Mouse (Mus musculus) stomach, embryonic 14.5 days (tissue): Measurements from ENCODE around the gene Batf3. TPM values are rescaled to one million over a fixed set of nuclear protein-coding genes. Genes with fewer than 3 reads are reported as not detected.

Experiments used
- ATAC-seq: fragments of 200-750 bp; cut with Nextera tagmentation; 2 replicates; pipeline ENCODE4 v1.8.0; 2017; ENCODE audit warnings: low read depth, moderate TSS enrichment; ENCODE audit not compliant: insufficient number of reproducible peaks, insufficient read depth, low FRiP score
- H3K27ac ChIP-seq: fragments of 300-500 bp; sonication (generic); 2 replicates; pipeline ENCODE4 v1.5.1; 2014; ENCODE audit warnings: mild to moderate bottlenecking, low read length, moderate library complexity, mixed read lengths
- H3K27me3 ChIP-seq: fragments of 300-500 bp; sonication (generic); 2 replicates; pipeline ENCODE4 v1.6.1; 2014; ENCODE audit warnings: low read length, control low read depth, mixed read lengths; ENCODE audit not compliant: control insufficient read depth, insufficient read depth
- H3K36me3 ChIP-seq: fragments of 300-500 bp; sonication (generic); 2 replicates; pipeline ENCODE4 v1.6.1; 2014; ENCODE audit warnings: mild to moderate bottlenecking, control low read depth, low read length, moderate library complexity, mixed read lengths; ENCODE audit not compliant: control insufficient read depth, insufficient read depth
- H3K4me1 ChIP-seq: fragments of 300-500 bp; sonication (generic); 2 replicates; pipeline ENCODE4 v1.6.1; 2014; ENCODE audit warnings: low read length, control low read depth, mixed read lengths; ENCODE audit not compliant: control insufficient read depth, insufficient read depth
- H3K4me2 ChIP-seq: fragments of 300-500 bp; sonication (generic); replicated peaks from 2 replicates; pipeline ENCODE4 v1.6.1; 2014; ENCODE audit warnings: low read depth, low read length, control low read depth
- H3K4me3 ChIP-seq: fragments of 300-500 bp; sonication (generic); 2 replicates; pipeline ENCODE4 v1.5.1; 2014; ENCODE audit warnings: low read depth, low read length, control low read depth
- H3K9ac ChIP-seq: fragments of 300-500 bp; sonication (generic); replicated peaks from 2 replicates; pipeline ENCODE4 v1.6.1; 2014; ENCODE audit warnings: low read depth, mild to moderate bottlenecking, control low read depth, low read length, moderate library complexity, mixed read lengths
- H3K9me3 ChIP-seq: fragments of 300-500 bp; sonication (generic); 2 replicates; pipeline ENCODE4 v1.6.1; 2016; ENCODE audit warnings: low read depth, low read length, control low read depth; ENCODE audit not compliant: control insufficient read depth
- WGBS: fragments of 180-500 bp; shearing (Covaris S2); extraction: QIAGEN DNeasy Blood & Tissue Kit; methylation state at CpG from one replicate; pipeline ENCODE4 v1.1.7; 2014; 5-methylcytosine and 5-hydroxymethylcytosine counted together
- polyA plus RNA-seq: library from polyadenylated mRNA; unstranded; fragments of >200 nt; fragmentation: Nextera tagmentation; extraction: Ambion mirVana; gene quantifications from 2 replicates; pipeline ENCODE4 v1.2.1, GENCODE M21; 2014

The Batf3 gene
- polyA plus RNA-seq, result 13.4 and 13.6 TPM in 2 replicates

GRCm38 (mm10) chr1:191097802-191098747 lies at the start of gene Batf3:
Gene Batf3, plus strand, starts transcription at chr1:191097847.
- Histone ChIP-seq H3K27me3 (no peaks in the 10 kb centered on the region), H3K4me2 (peak within 1 kb of the TSS; percentile 97), H3K9me3 (no peaks in the 10 kb centered on the region), H3K4me3 (peak within 1 kb of the TSS; percentile 60), H3K27ac (peak within 1 kb of the TSS; percentile 28; the same call in 1 of the 2 replicates), H3K9ac (peak within 1 kb of the TSS; percentile 47), H3K36me3 (no peaks in the 10 kb centered on the region), H3K4me1 (peaks cover 8% of the 10 kb centered on the region; the same call in 1 of the 2 replicates)
- under 1% methylated on average over 70 of the region's 95 CpGs for WGBS
- peak; percentile 64 for ATAC-seq

GRCm38 (mm10) chr1:191053555-191053954 lies 44.1 kb upstream of the Batf3 start:
- Histone ChIP-seq H3K27ac (no peak overlapping the region), H3K9ac (no peak overlapping the region), H3K4me2 (no peak overlapping the region), H3K4me1 (no peaks in the 10 kb centered on the region), H3K9me3 (no peaks in the 10 kb centered on the region), H3K36me3 (no peaks in the 10 kb centered on the region), H3K27me3 (no peaks in the 10 kb centered on the region), H3K4me3 (no peak overlapping the region)
- whole genome bisulfite sequencing, result 77% methylated on average over 3 of the region's 3 CpGs
- no peak for ATAC-seq

- Histone ChIP-seq H3K36me3 (no peaks in the 10 kb centered on the region), H3K4me3 (no peak overlapping the region), H3K4me2 (no peak overlapping the region), H3K9ac (no peak overlapping the region), H3K27ac (no peak overlapping the region), H3K9me3 (no peaks in the 10 kb centered on the region), H3K4me1 (no peaks in the 10 kb centered on the region), H3K27me3 (no peaks in the 10 kb centered on the region)
- ATAC-seq, result no peak
- WGBS, result 69% methylated on average over 8 of the region's 8 CpGs
Observed at GRCm38 (mm10) chr1:191054870-191055532, 42.6 kb upstream of the Batf3 start.

GRCm38 (mm10) chr1:191055533-191055873 lies 42.1 kb upstream of the Batf3 start:
- H3K4me3 ChIP-seq, result no peak overlapping the region
- H3K4me1 ChIP-seq, result no peaks in the 10 kb centered on the region
- H3K9ac ChIP-seq, result no peak overlapping the region
- H3K27ac ChIP-seq, result no peak overlapping the region
- H3K4me2 ChIP-seq, result no peak overlapping the region
- no peaks in the 10 kb centered on the region for H3K36me3 ChIP-seq
- ATAC-seq, result no peak
- no peaks in the 10 kb centered on the region for H3K27me3 ChIP-seq
- 65% methylated on average over 2 of the region's 2 CpGs for WGBS
- H3K9me3 ChIP-seq, result no peaks in the 10 kb centered on the region

DNA sequence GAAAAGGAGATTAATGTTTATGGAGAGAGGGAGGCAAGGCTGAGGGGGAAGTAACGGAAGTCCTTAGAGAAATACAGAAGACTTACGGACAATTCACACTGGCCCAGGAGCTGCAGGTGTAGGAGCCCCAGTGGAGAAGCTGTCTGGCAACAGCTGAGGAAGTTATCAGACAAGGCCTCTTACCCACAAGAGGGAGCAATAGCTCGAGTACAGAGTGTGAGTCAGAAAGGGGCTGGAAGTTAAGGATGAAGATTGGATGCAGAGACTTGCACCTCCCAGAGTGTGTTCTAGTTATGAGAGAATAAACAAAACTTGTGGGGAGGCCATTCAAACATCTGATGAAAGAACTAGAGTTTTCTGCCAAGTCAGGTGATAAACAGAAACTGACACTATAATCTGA lies 40.2 kb upstream of the Batf3 start:
- no peaks in the 10 kb centered on the region for H3K36me3 ChIP-seq
- no peak overlapping the region for H3K4me2 ChIP-seq
- no peaks in the 10 kb centered on the region for H3K9me3 ChIP-seq
- H3K4me1 ChIP-seq, result no peaks in the 10 kb centered on the region
- ATAC-seq, result no peak
- H3K4me3 ChIP-seq, result no peak overlapping the region
- H3K27me3 ChIP-seq, result no peaks in the 10 kb centered on the region
- no peak overlapping the region for H3K27ac ChIP-seq
- 68% methylated on average over 3 of the region's 3 CpGs for WGBS
- no peak overlapping the region for H3K9ac ChIP-seq

DNA sequence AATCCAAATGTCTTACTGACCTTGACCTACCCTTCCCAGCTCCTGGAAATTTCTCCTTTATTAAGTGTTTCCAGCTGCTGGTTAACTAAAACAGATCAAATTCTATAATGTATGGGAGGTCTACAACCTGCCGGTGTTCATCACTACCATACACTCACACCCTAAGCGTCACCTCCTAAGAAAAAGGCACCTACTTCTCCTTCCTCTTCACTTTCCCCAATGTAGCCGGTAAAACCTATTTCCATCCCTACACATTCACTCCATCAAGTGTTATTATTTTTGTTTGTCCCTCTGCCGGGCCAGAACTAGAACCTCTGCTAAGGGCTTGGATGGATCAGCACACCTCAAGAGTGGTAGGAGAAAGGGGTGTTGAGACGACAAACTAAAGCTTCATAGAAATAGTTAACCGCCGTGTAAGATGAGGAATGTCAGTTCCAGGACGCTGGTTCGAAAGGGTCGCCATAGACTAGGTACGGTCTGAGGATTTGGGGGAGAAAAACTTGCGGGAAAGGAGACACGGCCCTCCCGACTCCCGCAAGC lies 35.3 kb upstream of the Batf3 start:
- H3K4me3 ChIP-seq, result peak overlapping the region; percentile 95
- peak; percentile 64; the same call in 1 of the 2 replicates for ATAC-seq
- WGBS, result 4% methylated on average over 15 of the region's 15 CpGs

DNA sequence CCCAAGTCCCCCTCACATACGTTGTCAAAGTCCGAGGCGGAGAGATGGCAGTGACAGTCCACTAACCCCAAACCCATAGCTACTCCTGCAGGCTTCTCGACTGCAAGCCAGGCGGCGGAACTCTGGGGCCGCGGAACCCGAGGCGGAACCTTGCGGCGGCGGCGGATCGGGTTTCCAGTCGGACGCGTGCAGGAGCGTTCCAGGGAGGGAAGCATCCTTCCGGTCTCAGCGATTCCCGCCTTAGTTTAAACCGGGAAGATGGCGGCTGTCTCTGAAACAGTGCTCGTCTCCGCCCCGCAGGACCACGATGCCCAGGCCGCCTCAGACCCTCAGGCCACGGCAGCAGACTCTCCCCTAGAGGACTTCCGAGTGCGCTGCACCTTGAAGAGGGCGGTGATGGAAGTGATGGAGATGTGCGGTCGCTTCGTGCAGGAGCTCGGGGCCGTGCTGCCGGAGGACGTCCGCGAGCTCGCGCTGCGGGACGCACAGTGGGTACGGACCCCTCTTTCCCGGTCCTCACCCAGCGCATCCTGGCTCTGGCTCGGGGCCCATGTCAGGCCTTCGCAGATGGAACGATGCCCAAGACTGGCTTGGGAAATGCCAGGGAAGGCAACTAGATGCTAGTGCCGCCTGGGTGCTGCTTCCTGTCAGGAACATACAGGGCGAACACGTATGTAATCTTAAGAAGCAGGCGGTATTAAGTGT lies 34.7 kb upstream of the Batf3 start, which contains the start of the genes Tatdn3 and Nsl1:
Gene Tatdn3 (minus strand): TSS at position 152 of the 705 bp plus-strand sequence.
Gene Nsl1 (plus strand): TSS at position 232 of the 705 bp plus-strand sequence.
- Histone ChIP-seq H3K27ac (no peak within 1 kb of the TSS), H3K27me3 (no peaks in the 10 kb centered on the region), H3K9ac (peak within 1 kb of the TSS; percentile 69), H3K9me3 (no peaks in the 10 kb centered on the region), H3K4me2 (peak within 1 kb of the TSS; percentile 79), H3K36me3 (peaks cover 3% of the 10 kb centered on the region; the same call in 1 of the 2 replicates), H3K4me3 (peak within 1 kb of the TSS; percentile 95), H3K4me1 (peaks cover 6% of the 10 kb centered on the region; the same call in 1 of the 2 replicates)
- under 1% methylated on average over 56 of the region's 56 CpGs for WGBS
- ATAC-seq, result peak; percentile 88

More for the DNA sequence above, 35.3 kb upstream of the Batf3 start:
- H3K27me3 ChIP-seq, result no peaks in the 10 kb centered on the region
- H3K36me3 ChIP-seq, result no peaks in the 10 kb centered on the region; the same call in 1 of the 2 replicates
- H3K4me2 ChIP-seq, result peak overlapping the region; percentile 79
- peaks cover 6% of the 10 kb centered on the region; the same call in 1 of the 2 replicates for H3K4me1 ChIP-seq
- no peaks in the 10 kb centered on the region for H3K9me3 ChIP-seq
- peak overlapping the region; percentile 69 for H3K9ac ChIP-seq
- no peak overlapping the region for H3K27ac ChIP-seq
